Mouse (Mus musculus): ENCODE results near the gene Vcp.

- TF ChIP-seq POLR2A (IDR thresholded peaks at IDR 0.05; ENCODE audit: insufficient read depth, low read depth, low read length) (no peak), EP300 (IDR thresholded peaks at IDR 0.05; ENCODE audit: insufficient read depth, low read depth, low read length) (no peak)
Observed at GRCm38 (mm10) chr4:43033481-43033880, 33.2 kb upstream of the Vcp start.

All from heart, adult 2 months (tissue).